Mouse (Mus musculus) urinary bladder, postnatal 4 days (tissue): ENCODE measurements around the gene Kel.

Source experiments
- DNase-seq, 2 experiments: peaks; one replicate each; pipeline ENCODE4 v3.0.0; 2021 to 2022; ENCODE audit warnings: low spot score in 2 of 2

Gene Kel

GRCm38 (mm10) chr6:41704123-41704522, at the start of gene Kel:
Gene Kel, minus strand, starts transcription at chr6:41704339.
- DNase-seq: no peak

GRCm38 (mm10) chr6:41744664-41745392, 40.7 kb upstream of the Kel start:
- no peak for DNase-seq

- no peak for DNase-seq
These were observed 37.0 kb upstream of the Kel start for GRCm38 (mm10) chr6:41741101-41741500.

- no peak for DNase-seq
These were observed 30.8 kb upstream of the Kel start for GRCm38 (mm10) chr6:41734719-41735470.

- DNase-seq: no peak
These were observed 24.0 kb upstream of the Kel start for GRCm38 (mm10) chr6:41727989-41728609.

GRCm38 (mm10) chr6:41721430-41721829, 17.3 kb upstream of the Kel start:
- DNase-seq: no peak

DNA sequence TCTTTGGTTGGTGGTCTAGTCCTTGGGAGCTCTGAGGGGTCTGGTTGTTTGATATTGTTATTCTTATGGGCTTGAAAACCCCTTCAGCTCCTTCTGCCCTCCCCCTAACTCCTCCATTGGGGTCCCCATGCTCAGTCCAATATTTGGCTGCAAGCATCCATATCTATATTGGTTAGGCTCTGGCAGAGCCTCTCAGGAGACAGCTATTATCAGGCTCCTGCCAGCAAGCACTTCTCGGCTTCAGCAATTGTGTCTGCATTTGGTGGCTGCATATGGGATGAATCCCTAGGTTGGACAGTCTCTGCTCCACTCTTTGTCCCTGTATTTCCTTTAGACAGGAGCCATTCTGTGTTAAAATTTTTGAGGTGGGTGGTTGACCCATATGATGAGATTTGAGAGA, 6.1 kb upstream of the Kel start:
- DNase-seq: no peak

- no peak for DNase-seq
These were observed 2.1 kb upstream of the Kel start for GRCm38 (mm10) chr6:41706275-41706674.

DNA sequence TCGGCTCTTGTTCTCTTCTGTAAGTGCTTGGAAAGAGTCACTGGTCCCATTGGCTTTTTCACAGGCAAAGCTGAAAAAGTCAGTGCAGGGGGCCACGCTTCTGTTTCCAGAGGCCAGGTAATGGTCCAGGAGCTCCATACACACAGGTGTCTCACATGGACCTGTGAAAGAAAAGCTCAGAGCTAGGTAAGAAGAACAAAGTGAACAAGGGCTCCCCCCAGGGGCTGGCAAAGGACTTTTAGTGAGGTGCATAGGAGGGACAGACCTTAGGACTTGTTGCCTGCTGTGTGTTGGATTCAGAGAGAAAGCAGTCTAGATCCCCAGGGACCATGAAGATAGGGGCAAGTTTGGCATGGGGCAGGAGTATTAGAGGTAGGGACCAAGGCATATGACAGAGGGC, 1.2 kb downstream of the Kel start:
- no peak for DNase-seq

- no peak for DNase-seq
These were observed 2.9 kb downstream of the Kel start for GRCm38 (mm10) chr6:41701245-41701644.

GRCm38 (mm10) chr6:41694407-41694806, 9.7 kb downstream of the Kel start:
- DNase-seq: no peak

- DNase-seq: no peak
These were observed 11.9 kb downstream of the Kel start for GRCm38 (mm10) chr6:41692200-41692599.

DNA sequence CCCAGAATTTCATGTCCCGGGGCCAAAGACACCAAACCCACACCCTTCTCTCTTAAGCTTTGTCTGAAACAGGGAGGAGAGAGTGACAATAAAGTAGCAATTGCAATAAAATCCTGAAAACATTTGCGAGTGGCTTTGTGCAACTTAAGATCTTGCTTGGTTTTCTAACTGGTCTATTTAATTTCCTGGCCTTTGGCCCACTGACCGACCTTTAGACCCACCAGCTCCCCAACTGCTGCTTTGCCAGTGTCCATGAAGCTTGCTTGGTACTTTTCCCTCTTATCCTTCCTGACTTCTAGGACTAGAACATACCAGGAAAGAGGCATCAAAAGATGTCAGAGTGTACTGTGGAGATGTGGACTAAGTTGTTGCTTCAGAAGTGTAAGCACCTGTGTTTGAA, 18.5 kb downstream of the Kel start:
- no peak for DNase-seq

DNA sequence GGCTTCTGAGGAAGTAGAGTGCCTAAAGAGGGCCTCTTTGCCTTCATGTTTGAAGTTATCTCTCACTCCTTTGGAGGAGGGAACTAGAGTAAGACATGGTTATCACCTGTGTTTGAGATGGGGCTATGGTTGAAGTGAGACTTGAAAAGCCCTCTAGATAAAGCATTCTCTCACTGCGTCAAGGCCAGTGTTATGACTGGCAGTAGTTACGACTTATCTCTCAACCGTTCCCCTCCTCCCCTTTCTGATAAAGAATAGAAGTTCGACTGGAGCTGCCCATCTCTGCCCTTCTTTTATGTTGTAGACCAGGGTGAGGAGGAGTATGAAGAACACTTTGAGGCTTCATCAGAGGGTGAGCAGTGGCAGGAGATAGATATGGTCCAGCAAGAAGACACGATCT, 19.2 kb downstream of the Kel start:
- no peak for DNase-seq

- DNase-seq: no peak
These were observed 20.0 kb downstream of the Kel start, which contains the start of gene Llcfc1 for GRCm38 (mm10) chr6:41684131-41684530. Gene Llcfc1, plus strand, starts transcription at chr6:41684431.

DNA sequence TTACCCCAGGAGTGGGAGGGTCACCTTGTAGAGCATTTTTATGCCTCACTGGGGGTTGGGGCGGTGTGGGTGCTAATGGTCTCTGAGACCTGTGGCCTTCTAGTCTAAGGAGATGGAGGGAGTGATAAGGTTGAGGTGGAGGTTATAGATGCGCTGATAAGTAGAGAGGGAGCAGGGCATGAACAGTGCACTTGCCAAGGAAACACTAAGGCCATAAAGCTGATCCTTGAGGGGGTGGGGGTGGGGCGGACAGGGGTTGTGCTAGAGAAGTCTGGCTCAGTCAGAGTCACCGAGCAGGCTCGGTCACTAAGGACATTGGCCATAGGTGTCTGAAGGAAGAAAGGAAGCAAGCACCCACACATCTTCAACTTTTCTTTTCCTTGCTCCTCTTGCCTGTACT, 22.5 kb downstream of the Kel start:
- no peak for DNase-seq

GRCm38 (mm10) chr6:41680669-41681068, 23.5 kb downstream of the Kel start, which contains the start of gene Trpv5:
Gene Trpv5, minus strand, starts transcription at chr6:41680769.
- DNase-seq: no peak

- DNase-seq: no peak
These were observed 27.6 kb downstream of the Kel start for GRCm38 (mm10) chr6:41676530-41676929.

- DNase-seq: no peak
These were observed 41.8 kb downstream of the Kel start for GRCm38 (mm10) chr6:41662320-41662719.

GRCm38 (mm10) chr6:41658487-41658886, 45.7 kb downstream of the Kel start:
- no peak for DNase-seq

DNA sequence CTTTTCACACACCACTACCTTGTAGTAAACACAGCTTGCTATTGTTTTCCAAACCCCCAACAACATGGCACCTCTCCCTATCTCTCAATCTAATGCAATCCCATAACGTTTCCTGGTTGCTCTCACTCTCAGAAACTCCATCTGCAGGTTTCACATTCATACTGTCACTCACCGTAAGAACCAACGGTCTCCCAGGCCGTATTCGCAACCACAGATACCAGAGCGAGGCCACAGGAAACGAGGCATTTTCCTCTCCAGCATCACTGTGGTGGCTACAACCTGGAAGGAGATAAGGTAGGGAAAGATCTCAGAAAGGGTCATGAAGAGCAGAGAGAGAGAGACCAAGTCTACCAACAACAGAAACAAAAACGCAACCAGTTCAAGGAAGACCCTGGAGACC, 49.5 kb downstream of the Kel start:
- DNase-seq: no peak

- DNase-seq: no peak
These were observed 51.0 kb downstream of the Kel start for GRCm38 (mm10) chr6:41653173-41653572.

DNA sequence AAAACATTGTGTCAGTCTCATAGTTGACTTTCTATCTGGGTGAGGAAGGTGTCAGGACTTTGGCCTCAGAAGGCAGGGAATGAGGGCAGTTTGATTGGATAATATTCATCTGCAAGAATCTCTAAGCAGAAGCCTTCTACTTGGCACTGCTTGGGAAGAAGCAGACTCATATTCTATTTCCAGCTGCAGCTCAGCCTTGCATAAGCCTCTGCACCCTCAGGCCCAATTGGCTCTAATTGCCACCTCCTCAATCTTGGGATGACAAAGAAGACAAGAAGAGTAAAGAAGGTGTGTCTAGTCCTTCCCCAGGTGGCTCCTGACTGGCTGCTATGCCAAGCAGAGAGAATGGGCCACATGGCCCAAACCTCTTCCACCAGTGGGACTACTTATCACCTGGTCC, 57.5 kb downstream of the Kel start:
- DNase-seq: no peak
